Mouse (Mus musculus) ovary, adult 18-20 months (tissue): ENCODE data around the gene Ssr4.
"Not testable (repeated sequence)": the region's sequence is repeated elsewhere in the genome, so short reads cannot be mapped to it uniquely, and the experiment has no call there.

Source experiments
- DNase-seq: peaks from one replicate; pipeline ENCODE4 v3.0.0; 2022; ENCODE audit warnings: low spot score, mixed read lengths

The Ssr4 gene

DNA sequence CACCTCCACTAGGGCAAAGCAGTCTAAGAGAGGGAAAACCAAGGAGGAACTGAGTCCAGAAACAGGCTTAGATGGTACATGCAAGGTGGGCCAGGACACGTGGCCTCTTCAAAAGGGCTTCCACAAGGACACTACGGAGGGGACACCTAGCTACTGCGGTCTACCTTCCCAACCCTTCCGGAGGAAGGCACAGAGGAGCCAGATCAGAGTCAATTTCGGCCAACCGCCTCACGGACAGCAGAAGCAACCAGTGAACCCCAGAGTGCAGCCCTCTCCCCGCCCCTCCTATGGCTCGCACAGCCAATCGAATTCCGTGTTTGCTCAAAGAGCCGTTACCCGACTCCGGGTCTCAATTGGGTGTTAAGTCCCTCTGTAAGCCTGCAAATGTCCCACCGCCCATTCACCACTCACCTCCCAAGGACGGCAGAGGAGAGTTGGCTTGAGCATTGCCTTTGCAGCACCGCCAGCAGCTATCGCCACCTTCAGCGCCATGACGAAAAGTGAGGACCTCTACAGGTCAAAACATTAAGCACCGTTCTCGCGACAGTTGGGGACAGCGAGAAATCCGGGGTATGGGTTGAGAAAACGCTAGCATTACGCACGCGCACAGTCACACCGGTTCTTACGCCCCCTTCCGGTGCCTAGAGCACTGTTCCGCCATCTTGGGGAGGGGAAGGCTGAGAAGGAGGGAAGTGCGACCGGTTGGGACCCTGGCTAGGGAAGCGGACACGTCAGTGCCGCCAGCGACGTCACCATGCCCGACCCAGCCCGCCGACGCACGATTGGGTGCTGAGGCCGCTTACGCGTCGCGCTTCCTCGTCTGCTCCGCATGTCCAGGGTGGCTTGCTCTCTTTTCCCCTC is at the start of gene Ssr4, which contains the start of gene Idh3g:
TSS of gene Ssr4 (plus strand) at position 665 of the 861 bp plus-strand sequence.
TSS of gene Idh3g (minus strand) at position 534 of the 861 bp plus-strand sequence.
- DNase-seq = peak; percentile 91

DNA sequence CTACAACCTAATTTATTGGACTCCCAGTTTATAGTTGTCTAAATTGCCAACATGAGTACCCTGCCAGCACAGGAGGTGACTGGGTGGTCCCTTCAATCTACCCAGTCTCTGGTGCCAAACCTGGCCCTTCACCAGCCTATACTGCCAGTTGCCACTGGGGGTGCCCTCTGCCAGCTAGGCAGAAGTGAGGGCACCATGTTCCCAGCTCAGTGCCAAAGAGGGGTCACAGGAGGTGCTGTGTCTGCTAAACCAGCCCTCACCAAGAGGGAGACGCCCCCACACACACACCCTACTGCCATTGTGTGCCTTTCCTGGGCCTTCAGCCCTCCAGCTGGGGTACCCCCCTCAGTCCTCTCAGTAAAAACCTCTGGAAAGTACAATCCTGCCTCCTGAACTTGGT is 48.7 kb upstream of the Ssr4 start:
- no peak for DNase-seq

DNA sequence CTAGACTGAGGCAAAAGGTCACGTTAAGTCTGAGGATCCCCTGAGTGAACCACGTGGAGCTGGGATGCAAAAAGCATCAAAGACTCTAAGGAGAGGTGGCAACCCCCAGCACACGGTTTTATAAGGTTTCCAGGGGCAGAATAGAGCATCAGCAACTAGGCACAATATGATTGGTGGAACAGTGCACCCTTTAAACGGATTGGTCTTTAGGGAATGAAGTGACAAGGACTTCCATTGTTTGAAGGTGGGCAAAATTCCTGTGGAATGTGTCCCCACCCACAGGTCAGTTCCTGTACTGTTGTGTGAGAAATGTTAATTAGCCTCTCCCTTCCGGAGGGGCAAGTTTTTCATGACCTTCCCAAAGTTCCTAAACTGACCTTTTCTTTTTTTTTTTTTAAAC is 47.7 kb upstream of the Ssr4 start:
- no peak for DNase-seq

DNA sequence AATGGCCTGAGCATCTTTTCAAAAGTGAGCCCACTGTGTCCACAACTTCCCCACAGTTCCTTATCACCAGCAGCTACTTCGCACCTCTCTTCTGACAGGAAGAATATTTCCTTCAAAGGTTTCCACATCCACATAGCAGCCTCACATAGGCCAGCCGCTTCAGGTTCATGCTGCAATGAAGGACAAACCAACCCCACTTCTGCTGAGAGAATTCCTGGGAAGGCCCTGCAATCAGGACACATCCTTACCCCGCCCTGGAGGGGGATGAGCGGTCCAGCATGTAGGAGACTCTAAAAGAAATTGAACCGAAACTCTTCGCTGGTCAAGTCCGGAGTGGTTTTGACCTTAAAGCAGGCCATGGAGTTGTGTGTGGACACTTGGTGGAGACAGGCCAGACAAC is 47.0 kb upstream of the Ssr4 start:
- not testable (repeated sequence) for DNase-seq

DNA sequence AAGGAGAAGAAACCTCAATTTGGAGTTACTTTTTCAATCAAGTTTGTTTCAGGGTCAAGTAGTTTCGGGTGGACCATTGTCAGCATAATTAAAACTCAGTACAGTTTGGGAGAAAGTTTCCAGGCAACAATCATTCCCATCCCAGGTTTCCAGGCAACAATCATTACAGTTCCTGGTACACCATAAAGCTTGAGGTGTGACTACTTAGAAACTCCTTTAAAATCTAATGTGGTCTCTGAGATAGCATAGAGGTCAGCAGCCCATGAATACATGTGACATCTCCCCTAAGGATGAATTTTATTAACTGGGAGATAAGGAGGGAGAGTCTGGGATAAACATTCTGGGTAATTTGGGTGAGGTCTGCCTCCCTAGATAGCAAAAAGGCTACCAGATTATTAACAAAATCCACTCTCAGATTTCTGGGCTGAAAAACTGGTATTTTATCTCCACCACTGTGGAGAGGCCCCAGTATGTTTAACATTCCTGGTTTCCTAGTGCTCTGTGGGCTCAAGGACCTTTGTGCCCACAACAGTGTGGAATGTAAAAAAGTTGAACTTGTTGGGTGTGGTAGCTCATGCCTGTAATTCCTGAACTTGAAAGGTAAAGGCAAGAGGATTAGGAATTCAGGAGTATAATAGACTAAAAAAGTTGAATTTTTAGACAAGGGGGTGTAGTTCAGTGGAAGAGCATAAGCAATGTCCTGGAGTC is 41.9 kb upstream of the Ssr4 start:
- DNase-seq = no peak

DNA sequence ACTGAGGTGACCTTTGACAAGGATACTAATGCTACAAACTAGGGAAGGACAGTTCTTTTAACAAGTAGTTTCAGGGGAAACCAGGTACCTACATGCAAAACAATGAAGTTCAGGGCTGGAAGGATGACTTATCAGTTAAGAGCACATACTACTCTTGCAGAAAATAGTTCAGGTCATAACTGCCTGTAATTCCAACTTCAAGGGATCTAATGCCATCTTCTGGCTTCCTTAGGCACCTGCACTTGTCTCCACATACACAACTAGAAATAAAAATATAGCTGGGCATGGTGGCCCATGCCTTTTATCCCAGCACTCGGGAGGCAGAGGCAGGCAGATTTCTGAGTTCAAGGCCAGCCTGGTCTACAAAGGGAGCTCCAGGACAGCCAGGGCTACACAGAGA is 37.9 kb upstream of the Ssr4 start:
- no peak for DNase-seq

DNA sequence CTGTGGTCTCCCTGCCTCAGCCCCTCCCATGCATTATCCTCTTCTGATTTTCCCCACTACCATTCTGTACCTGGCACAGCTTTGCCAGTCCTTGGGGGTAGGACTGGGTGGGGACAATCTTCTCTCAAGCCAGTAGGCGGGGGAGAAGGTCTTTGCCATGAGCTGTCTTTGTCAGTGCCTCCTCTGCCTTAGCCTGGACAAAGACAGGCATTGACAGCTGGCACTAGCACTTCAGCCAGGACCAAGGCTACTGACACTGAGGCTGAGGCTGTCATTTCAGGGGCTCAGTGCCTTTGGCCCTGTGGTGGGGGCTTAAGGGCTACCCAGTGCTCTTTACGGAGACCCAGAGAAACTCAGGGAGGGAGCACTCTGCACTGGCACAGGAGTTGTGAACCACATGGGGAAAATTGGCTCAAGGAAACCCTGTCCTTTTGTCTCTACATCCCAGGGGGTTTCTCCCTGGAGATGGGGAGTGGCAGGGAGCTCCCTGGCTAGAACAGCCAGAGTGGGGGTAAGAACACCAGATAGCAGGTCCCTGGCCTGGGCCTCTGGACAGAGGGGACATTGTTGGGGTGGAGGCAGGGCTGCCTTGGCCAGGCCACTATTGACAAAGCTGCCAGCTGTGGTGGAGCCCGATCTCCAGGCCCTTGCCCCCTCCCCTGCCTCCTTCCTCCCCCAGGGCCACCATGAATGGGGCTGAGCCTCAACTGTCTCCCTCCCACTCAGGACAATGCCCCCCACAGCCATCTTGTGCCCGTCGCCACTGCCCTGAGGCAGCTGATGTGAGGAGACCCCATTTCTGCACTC is 30.3 kb upstream of the Ssr4 start, which contains the start of gene Plxnb3:
TSS of gene Plxnb3 (plus strand) at position 757 of the 807 bp plus-strand sequence.
- no peak for DNase-seq

DNA sequence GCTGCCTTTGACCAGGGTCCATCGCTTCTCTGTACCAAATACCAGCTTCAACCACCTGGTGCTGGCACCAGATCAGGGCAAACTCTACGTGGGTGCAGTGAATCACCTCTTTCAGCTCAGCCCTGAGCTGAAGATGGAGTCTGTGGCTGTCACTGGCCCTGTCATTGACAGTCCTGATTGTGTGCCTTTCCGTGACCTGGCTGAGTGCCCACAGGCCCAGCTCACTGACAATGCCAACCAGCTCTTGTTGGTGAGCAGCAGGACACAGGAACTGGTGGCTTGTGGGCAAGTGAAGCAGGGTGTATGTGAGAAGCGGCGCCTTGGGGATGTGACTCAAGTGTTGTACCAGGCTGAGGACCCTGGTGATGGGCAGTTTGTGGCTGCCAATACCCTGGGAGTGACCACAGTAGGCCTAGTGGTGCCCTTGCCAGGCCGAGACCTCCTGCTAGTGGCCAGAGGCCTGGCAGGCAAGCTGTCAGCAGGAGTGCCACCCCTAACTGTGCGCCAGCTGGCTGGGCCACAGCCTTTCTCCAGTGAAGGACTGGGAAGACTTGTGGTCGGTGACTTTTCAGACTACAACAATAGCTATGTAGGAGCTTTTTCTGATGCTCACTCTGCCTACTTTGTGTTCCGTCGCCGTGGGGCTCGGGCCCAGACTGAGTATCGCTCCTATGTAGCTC is 28.1 kb upstream of the Ssr4 start:
- no peak for DNase-seq

DNA sequence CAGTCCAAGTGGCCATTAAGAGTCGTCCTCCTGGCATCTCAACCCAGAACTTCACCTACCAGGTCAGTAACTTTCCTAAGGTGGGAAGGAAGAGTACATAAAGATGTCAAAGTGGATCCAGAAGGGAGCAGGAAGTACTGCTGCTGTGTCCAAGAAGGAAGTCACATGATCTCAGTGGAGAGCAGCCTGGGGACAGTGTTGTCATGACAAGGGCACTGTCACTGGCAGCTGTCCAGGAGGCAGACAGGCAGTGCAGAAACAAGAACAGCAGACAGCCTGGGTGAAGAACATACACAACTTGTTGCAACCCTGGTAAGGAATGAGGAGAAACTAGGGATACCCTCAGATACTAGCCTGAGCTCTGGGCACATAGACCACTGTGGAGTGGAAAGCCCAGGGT is 21.5 kb upstream of the Ssr4 start:
- no peak for DNase-seq

DNA sequence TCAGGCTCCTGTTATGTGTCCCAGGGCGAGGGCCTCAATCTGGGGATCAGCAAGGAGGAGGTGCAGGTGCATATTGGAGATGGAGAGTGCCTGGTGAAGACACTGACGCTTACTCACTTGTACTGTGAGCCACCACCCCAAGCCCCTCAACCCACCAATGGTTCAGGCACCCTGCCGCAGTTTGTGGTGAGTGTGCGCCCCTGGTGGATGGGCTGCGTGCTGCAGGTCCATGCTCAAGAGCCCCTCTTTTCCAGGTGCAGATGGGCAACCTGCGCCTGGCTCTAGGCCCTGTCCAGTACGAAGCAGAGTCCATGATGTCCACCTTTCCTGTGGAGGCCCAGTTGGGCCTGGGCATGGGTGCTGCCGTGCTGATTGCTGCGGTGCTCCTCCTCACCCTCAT is 19.6 kb upstream of the Ssr4 start:
- DNase-seq = no peak

DNA sequence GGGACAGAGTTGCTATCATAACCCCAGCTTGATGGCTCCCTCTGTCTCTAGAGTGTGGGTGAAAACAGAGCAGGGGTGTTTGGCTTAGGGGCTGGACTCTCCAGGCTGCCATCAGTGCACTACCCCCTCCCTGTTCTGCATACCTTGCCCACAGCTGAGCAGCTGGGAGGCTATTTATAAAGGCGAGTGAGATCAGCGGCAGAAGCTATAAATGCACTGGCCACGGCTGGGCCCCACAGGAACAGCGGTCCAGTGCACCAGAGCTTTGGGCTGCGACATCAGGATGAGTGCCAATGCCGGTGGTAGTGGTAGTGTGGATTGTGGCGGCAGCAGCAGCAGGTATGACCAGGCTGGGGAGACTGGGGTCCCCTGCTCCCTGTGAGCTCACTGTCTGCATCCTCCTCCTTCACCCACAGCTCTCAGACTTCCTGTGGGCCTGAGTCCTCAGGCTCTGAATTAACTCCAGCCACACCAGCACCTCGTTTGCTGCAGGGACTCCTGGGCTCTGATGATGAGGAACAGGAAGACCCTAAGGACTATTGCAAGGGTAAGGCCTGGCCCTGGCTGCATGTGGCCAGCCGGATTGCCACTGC is 12.6 kb upstream of the Ssr4 start, which contains the start of gene Srpk3:
TSS of gene Srpk3 (plus strand) at position 238 of the 593 bp plus-strand sequence.
- no peak for DNase-seq

DNA sequence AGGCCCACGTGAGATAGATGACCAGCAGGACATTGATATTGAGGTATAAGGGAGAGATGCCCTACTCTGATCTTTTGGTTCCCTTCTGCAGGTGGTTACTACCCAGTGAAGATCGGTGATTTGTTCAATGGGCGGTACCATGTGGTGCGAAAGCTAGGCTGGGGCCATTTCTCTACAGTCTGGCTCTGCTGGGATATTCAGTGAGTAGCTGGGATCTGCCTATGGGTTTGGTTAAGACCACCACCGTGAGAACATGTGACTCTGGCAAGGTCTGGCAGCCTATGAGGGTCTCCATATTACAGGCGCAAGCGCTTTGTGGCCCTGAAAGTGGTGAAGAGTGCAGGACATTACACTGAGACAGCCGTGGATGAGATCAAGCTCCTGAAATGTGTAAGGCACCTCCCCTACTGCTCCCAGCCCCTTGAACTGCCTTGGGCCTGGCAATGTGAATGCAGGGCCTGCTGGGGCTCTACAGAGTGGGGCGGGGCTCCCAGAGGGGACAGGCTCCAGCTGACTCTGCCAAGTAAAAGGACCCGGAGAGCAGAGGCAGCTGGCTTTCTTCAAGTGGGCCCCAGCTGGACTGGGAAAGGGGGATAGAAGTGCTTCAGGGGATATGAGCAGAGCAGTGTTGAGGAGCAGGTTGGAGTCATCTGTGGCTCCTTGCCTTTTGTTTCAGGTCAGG is 11.9 kb upstream of the Ssr4 start:
- no peak for DNase-seq

DNA sequence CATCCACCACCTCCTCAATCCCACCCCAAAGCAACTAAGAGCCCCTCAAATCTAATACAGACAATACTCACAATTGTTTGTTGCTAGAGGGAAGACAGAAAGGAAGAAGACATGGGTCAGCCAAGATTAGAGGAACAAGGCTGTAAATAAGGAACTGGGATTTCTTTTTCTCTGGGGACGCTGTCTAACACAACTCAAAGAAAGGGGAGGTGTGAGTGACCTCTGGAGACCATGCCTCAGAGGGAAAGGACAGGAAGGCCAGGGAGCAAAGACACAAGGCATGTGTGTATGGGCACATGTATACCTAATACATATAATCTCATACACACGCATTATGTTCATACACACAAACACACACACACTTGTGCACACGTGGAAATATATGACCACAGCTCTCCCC is 4.6 kb upstream of the Ssr4 start:
- no peak for DNase-seq

DNA sequence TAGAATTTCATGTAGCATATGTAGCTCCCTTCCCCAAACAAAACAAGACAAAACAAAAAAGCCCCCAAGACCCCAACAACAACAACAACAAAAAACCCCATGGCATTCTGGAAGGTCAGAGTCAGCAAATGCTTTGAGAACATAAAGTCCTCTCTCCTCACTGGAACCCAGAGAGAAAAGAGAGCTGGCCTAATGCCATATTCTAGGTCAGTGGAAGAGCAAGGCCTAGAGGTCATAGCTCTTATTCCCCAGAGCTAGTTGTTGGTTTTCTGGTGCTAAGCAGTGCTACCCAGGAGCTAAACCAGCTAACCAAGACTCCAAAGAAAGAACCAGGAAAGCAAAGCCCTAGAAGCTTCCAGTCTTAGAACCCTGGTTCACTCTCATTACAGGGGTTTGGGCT is 1.2 kb upstream of the Ssr4 start:
- DNase-seq = no peak

DNA sequence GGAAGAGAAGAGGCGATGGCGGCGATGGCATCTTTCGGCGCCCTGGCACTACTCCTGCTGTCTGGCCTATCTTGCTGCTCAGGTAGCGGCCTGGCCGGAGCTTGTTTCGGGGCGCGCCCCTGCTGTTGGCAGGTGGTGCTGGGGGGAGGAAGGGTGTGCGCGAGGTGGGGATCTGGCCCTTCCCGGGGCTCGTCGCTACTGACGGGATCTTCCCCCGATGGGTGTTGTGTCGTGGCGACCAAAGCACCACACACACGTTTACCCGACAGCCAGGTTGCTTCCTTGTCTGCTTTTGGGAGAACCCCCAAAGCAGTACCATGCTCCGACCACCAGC is 364 bp downstream of the Ssr4 start:
- no peak for DNase-seq

DNA sequence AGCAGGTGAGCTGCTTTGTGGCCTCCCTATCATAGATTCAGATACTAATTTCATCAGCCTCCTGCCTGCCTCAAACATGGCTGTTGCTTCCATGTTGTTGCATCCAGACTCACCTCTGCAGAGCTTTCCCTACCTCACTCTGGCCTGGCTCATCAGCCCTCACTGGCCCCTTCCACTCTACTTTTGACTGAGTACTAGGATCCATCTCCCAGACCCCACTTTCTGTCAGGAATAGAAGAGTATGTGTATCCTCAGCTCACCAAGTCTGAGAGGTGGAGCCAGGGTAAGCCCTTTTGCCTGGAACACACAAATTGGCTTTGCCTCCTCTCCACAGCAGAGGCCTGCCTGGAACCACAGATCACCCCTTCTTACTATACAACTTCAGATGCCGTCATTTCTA is 1.7 kb downstream of the Ssr4 start:
- DNase-seq = no peak

DNA sequence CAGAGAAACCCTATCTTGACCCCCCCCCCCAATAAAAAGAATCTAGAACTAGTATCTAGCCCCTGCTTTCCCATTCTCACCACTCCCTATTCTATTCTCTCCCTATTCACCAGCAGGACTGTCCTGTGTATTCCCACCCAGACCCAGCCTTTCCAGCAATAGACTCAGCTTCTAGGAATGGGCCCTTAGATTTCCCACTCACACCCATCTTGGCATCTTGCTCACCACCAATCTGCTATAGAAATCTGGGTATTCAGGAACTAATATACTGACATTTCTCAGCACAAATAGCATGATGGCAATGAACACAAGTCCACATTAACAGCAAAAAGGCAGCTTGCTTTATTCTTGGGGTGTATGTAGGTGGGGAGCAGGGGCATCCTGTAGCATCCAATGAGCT is 6.2 kb downstream of the Ssr4 start:
- no peak for DNase-seq

DNA sequence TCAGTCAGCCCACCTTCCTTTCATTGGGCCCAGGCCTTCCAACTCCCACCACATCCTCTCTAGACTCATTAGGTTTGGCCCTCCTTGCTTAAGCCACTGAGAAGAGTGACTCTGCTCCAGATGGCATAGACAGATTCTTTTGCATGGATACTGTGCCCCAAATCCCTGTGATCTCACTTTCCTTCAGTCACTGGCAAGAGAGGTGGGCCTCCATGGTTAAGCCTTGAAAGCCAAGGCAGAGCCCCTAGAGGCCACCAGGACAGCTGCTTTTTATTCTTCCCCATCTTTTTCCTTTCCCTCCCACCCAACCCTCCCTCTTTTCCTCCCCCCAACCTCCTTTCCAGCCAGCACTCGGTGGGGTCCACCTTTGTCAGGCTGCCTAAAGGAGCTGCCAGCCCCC is 6.7 kb downstream of the Ssr4 start:
- no peak for DNase-seq

DNA sequence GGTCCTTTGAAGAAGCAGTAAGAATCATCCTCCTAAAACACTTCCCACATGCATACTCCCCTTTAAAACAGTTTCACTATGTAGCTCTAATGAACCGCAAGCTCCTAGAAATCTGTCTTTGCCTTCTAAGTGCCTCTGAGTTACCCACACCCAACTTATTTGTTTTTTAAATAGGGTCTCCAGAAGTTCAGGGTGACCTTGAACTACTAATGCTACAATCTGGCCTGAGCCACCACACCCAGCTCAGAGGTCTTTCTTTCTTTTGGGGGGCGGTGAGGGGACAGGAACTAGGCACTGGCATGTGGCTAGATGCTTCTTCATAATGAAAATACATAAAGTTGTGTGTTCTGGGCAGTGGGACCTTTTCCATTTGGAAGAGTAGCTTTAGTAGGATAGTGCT is 10.7 kb downstream of the Ssr4 start:
- DNase-seq = no peak

DNA sequence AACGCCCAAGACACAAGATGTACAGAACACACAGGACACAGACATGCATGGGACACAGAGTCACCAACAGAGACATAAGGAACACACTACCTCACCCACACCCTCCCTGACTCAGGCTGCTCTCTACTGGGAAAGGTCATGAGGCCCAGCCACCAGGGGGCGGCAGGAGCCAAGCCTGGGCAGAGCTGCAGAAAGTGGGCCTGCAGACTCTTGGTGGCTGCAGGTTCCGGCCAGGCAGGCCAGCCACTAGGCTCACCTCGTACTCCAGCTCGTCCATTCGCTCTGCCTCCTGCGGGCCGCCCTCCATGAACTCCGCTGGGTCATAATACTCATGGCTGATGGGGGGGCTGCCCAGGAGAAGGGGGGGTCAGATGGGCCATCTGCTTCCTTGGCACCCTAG is 11.7 kb downstream of the Ssr4 start:
- peak; percentile 32 for DNase-seq

DNA sequence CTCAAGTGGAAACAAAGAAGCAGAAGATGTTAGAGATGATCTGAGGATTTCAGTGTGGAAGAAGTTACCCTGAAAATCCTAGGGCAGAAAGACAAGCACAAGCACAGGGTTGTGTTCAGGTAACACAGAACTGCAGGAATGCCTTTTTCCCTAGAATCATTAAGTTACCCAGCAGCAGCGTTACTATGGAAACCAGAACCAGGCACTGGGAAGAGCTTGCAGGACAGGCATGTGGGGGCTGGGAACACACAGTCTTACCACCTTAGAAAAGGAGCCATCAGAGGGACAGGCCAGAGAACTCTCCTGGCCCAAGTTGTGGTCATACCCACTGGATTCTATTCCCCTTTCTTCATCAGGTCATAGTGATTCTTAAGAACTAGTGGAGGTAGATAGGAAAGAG is 19.0 kb downstream of the Ssr4 start:
- DNase-seq = no peak
